17 mouse cellular contexts compared by ENCODE assay signal in genomic region chrX:130019735-130020134, GRCm38 (mm10).
"Had no signal": no experiment of that assay in that cellular context is flagged by ENCODE, and none has a peak within 500 bp of the region (broad histone marks: within the 10 kb centered on the region; RNA-seq: fewer than 3 reads in every experiment).

No protein-coding gene starts in this region.

- DNase-seq: kidney, adult 8-10 months; kidney, postnatal 4 days; liver; liver, embryonic 13.5 days; liver, postnatal 0 days; lung, postnatal 10 days; right cerebral cortex, adult 18-20 months; right cerebral cortex, postnatal 25 days; thymus, postnatal 36 days had no signal

- H3K9me3 ChIP-seq: limb, embryonic 12.5 days; liver, embryonic 13.5 days; megakaryocyte, embryonic 14.5 days; midbrain, embryonic 12.5 days had no signal

- H3K4me3 ChIP-seq: limb, embryonic 12.5 days; liver, embryonic 13.5 days; megakaryocyte, embryonic 14.5 days; midbrain, embryonic 12.5 days had no signal

- H3K27ac ChIP-seq: kidney, postnatal 0 days; limb, embryonic 12.5 days; liver, embryonic 13.5 days; macrophage; midbrain, embryonic 12.5 days had no signal

- H3K36me3 ChIP-seq: limb, embryonic 12.5 days; liver, embryonic 13.5 days; midbrain, embryonic 12.5 days had no signal

- ATAC-seq: inflammation-experienced regulatory T-cells, adult 6 months; intestine, postnatal 0 days; liver, postnatal 0 days; midbrain, embryonic 16.5 days had no signal

- H3K27me3 ChIP-seq: limb, embryonic 12.5 days; liver, embryonic 13.5 days; megakaryocyte, embryonic 14.5 days; midbrain, embryonic 12.5 days had no signal

- H3K4me2 ChIP-seq: limb, embryonic 12.5 days; liver, embryonic 13.5 days; midbrain, embryonic 12.5 days had no signal

- H3K9ac ChIP-seq: limb, embryonic 12.5 days; liver, embryonic 13.5 days; liver, postnatal 0 days; midbrain, embryonic 12.5 days had no signal

- H3K4me1 ChIP-seq: limb, embryonic 12.5 days; liver, embryonic 13.5 days; megakaryocyte, embryonic 14.5 days; midbrain, embryonic 12.5 days had no signal
